Mouse (Mus musculus) forebrain, embryonic 11.5 days (tissue): ENCODE results near the gene Rab6a. TPM values are rescaled to one million over a fixed set of nuclear protein-coding genes. Genes with fewer than 3 reads are reported as not detected.

Source experiments
- ATAC-seq: fragments of 200-750 bp; cut with Nextera tagmentation; replicated peaks from 2 replicates; pipeline ENCODE4 v1.8.0; 2017; ENCODE audit warnings: moderate TSS enrichment; ENCODE audit not compliant: low FRiP score
- DNase-seq: peaks from one replicate; pipeline ENCODE4 v3.0.0-alpha.2; 2017; ENCODE audit warnings: low spot score
- H3K27ac ChIP-seq: fragments of 300-500 bp; sonication (generic); 2 replicates; pipeline ENCODE4 v1.5.1; 2014; ENCODE audit warnings: low read depth, low read length
- H3K27me3 ChIP-seq: fragments of 300-500 bp; sonication (generic); 2 replicates; pipeline ENCODE4 v1.6.1; 2014; ENCODE audit warnings: mild to moderate bottlenecking, low read length, mixed read lengths; ENCODE audit not compliant: control insufficient read depth, insufficient read depth
- H3K36me3 ChIP-seq: fragments of 300-500 bp; sonication (generic); 2 replicates; pipeline ENCODE4 v1.6.1; 2014; ENCODE audit warnings: mild to moderate bottlenecking, low read length, moderate library complexity, mixed read lengths; ENCODE audit not compliant: control insufficient read depth, insufficient read depth
- H3K4me1 ChIP-seq: fragments of 300-500 bp; sonication (generic); replicated peaks from 2 replicates; pipeline ENCODE4 v1.6.1; 2014; ENCODE audit warnings: low read length, mixed read lengths; ENCODE audit not compliant: control insufficient read depth, insufficient read depth
- H3K4me2 ChIP-seq: fragments of 300-500 bp; sonication (generic); 2 replicates; pipeline ENCODE4 v1.6.1; 2014; ENCODE audit warnings: low read depth, mild to moderate bottlenecking, low read length, moderate library complexity, mixed read lengths; ENCODE audit not compliant: severe bottlenecking
- H3K4me3 ChIP-seq: fragments of 300-500 bp; sonication (generic); 2 replicates; pipeline ENCODE4 v1.5.1; 2014; ENCODE audit warnings: low read depth, low read length
- H3K9ac ChIP-seq: fragments of 300-500 bp; sonication (generic); 2 replicates; pipeline ENCODE4 v1.6.1; 2014; ENCODE audit warnings: low read length
- H3K9me3 ChIP-seq: fragments of 300-500 bp; sonication (generic); 2 replicates; pipeline ENCODE4 v1.6.1; 2016; ENCODE audit warnings: low read length, mixed read lengths; ENCODE audit not compliant: control insufficient read depth
- WGBS: fragments of 180-500 bp; shearing (Covaris S2); extraction: QIAGEN DNeasy Blood & Tissue Kit; methylation state at CpG from one replicate; pipeline ENCODE4 v1.1.7; 2014; 5-methylcytosine and 5-hydroxymethylcytosine counted together
- polyA plus RNA-seq: library from polyadenylated mRNA; unstranded; fragments of >200 nt; fragmentation: Nextera tagmentation; extraction: Ambion mirVana; gene quantifications from 2 replicates; pipeline ENCODE4 v1.2.1, GENCODE M21; 2014

Gene Rab6a
- polyA plus RNA-seq, 1 experiment from 2014 or later: 147 TPM

DNA sequence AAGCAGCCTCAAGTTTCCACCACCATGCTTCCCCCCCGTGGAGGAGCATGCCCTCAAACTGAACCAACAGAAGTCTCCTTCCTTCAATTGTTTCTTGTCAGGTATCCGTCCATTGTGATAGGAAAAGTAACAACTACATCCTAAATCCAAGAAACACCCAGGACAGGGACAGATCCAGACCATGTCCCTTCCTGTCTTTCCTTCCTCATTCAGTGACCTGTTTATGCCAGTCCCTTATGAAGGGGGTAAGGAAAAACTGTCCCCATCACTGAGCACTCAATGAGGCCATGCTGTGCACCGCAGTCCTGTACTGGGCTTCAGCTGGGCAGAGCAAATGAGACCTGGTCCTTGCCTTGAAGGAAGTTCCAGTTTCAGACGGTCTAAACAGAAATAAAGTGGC, 41.9 kb downstream of the Rab6a start:
- no peak overlapping the region for H3K4me3 ChIP-seq
- no peak overlapping the region for H3K9ac ChIP-seq
- no peaks in the 10 kb centered on the region for H3K27me3 ChIP-seq
- H3K4me2 ChIP-seq: no peak overlapping the region
- no peaks in the 10 kb centered on the region for H3K36me3 ChIP-seq
- no peak overlapping the region for H3K27ac ChIP-seq
- H3K4me1 ChIP-seq: peaks cover 8% of the 10 kb centered on the region
- DNase-seq (no peak), ATAC-seq (no peak)
- 84% methylated on average over 4 of the region's 4 CpGs for WGBS
- no peaks in the 10 kb centered on the region for H3K9me3 ChIP-seq

DNA sequence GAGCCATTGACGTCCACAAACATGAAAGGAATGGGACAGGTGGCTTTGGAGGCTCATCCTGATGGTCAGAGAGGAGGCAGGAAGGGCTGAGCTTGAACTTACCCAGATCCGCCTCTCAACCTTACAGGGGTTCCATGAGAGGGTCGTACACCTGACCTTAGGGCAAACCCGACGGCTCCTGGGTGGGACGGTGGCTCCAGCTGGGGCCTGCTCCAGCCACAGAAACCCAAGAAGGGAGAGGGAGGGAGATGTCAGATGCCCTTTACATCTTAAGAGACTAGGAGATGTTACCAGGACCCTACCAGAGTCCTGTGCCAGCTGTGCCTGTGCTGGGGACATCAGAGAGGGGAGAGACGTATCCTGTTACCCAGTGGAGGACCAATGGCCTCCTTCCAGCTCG, 42.6 kb downstream of the Rab6a start:
- Histone ChIP-seq H3K4me3 (no peak overlapping the region), H3K9me3 (no peaks in the 10 kb centered on the region), H3K4me1 (peaks cover 10% of the 10 kb centered on the region), H3K9ac (no peak overlapping the region), H3K27me3 (no peaks in the 10 kb centered on the region), H3K36me3 (no peaks in the 10 kb centered on the region), H3K27ac (no peak overlapping the region), H3K4me2 (no peak overlapping the region)
- DNase-seq: no peak
- WGBS: 77% methylated on average over 8 of the region's 8 CpGs
- no peak for ATAC-seq

- WGBS: 90% methylated on average over 6 of the region's 6 CpGs
- Histone ChIP-seq H3K9ac (no peak overlapping the region), H3K27me3 (no peaks in the 10 kb centered on the region), H3K9me3 (no peaks in the 10 kb centered on the region), H3K27ac (no peak overlapping the region), H3K36me3 (no peaks in the 10 kb centered on the region), H3K4me1 (peaks cover 10% of the 10 kb centered on the region), H3K4me2 (no peak overlapping the region), H3K4me3 (no peak overlapping the region)
- DNase-seq (no peak), ATAC-seq (no peak)
Measured at GRCm38 (mm10) chr7:100650421-100650820, 43.2 kb downstream of the Rab6a start.

DNA sequence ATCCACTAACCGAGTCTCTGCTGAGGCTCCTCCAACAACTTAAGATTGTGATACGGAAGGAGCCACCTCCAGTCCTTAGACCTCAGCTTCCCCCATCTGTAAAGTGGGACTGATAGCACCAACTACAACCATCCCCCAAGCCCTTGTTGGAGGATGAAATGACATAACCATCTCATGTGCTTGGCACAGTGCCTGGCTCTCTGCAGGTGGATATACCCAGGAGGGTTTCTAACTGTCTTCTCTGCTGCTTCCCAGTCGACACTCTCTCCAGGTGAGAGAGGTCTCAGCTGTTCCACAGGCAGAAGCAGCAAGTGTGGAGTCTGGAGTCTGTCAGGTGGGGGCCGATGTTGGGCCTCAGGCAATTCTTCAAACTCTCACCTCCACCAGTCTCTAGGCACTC, 43.8 kb downstream of the Rab6a start:
- Histone ChIP-seq H3K27me3 (no peaks in the 10 kb centered on the region), H3K36me3 (no peaks in the 10 kb centered on the region), H3K9ac (no peak overlapping the region), H3K27ac (no peak overlapping the region), H3K4me1 (peaks cover 10% of the 10 kb centered on the region), H3K4me3 (no peak overlapping the region), H3K9me3 (no peaks in the 10 kb centered on the region), H3K4me2 (no peak overlapping the region)
- WGBS: 80% methylated on average over 4 of the region's 4 CpGs
- ATAC-seq (no peak), DNase-seq (no peak)

DNA sequence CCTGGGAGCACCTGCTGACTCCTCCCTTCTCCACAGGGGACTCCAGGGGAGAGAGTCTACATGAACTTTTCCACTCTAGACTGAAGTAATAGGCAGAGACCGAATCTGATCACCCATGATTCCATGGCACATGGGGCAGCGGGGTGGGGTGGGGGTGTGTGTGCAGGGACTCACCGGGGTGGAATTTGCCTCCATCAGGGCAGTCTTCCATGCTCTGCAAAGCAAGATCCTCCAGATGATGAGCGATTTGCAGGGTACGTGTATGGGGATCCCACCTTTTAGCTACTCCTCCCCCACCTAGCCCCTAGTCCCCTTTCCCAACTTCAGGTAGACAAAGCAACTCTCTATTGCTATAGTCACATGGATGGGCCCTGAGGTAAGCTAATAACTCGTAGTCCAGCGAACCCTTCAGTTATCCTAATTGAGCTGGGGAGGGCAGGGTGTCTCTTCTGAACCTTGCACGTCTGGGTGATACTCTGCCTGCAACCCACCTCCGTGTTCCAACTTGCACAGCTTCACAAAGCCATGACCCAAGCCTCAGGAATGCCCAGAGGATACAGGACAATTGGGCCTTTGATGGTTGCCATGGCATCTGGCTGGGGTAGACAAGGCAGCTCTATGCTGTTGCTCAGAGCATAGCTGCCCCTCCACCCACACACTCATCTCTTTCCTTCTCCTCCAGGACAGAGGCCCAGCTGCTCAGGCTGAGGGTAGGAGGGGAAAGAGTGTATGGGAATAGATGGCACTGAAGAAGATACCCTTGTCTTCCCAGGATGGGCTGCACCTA, 46.5 kb downstream of the Rab6a start:
- H3K9me3 ChIP-seq: no peaks in the 10 kb centered on the region
- H3K4me2 ChIP-seq: no peak overlapping the region
- ATAC-seq (peak; percentile 88), DNase-seq (peak; percentile 74)
- WGBS: 60% methylated on average over 9 of the region's 9 CpGs
- no peak overlapping the region for H3K9ac ChIP-seq
- no peaks in the 10 kb centered on the region for H3K27me3 ChIP-seq
- H3K27ac ChIP-seq: peak overlapping the region; percentile 50; the same call in 1 of the 2 replicates
- no peak overlapping the region for H3K4me3 ChIP-seq
- H3K4me1 ChIP-seq: peaks cover 12% of the 10 kb centered on the region
- no peaks in the 10 kb centered on the region for H3K36me3 ChIP-seq

DNA sequence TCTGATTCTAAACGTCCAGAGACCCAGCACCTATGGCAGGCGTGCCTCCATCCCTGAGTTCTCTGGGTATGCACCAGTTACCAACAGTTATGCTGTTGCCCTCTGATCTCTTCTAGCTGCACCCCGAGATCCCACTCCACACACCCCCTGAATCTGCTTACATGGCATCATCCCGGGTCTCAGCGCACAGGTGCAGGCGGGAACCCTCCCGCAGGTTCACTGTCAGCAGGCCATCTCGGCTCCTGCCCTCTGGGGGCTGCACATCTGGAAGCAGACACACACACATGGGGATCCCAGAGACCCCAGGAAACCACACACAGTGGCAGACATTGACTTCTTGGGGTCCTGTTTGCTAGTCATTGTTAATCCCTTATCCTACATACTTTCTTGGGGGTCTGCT, 47.2 kb downstream of the Rab6a start:
- H3K4me2 ChIP-seq: no peak overlapping the region
- ATAC-seq (no peak), DNase-seq (no peak)
- H3K27me3 ChIP-seq: no peaks in the 10 kb centered on the region
- H3K9ac ChIP-seq: no peak overlapping the region
- H3K27ac ChIP-seq: peak overlapping the region; percentile 50; the same call in 1 of the 2 replicates
- no peaks in the 10 kb centered on the region for H3K36me3 ChIP-seq
- WGBS: 88% methylated on average over 8 of the region's 8 CpGs
- no peaks in the 10 kb centered on the region for H3K9me3 ChIP-seq
- H3K4me1 ChIP-seq: peaks cover 12% of the 10 kb centered on the region
- no peak overlapping the region for H3K4me3 ChIP-seq

DNA sequence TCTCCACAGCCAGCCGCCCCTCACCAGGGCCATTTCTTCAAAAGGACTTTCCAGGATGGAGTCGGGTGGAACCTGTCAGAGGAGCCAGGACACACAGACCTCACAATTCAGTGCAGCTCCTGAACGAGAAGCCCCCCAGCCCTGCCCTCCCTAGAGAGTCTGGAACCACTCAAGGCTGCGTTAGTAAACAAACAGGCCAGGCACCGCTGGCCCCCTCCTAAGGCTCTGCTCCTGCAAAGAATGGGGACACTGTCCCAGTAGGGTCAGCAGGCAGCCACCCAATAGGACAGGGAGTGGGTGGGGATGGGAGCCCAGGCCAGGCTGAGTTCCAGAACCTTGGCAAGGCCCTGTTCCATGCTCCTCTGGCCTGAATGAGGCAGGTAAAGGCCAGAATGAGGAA, 49.5 kb downstream of the Rab6a start:
- Histone ChIP-seq H3K27me3 (no peaks in the 10 kb centered on the region), H3K4me1 (peaks cover 12% of the 10 kb centered on the region), H3K4me2 (no peak overlapping the region), H3K9me3 (no peaks in the 10 kb centered on the region), H3K9ac (no peak overlapping the region), H3K27ac (no peak overlapping the region), H3K36me3 (no peaks in the 10 kb centered on the region), H3K4me3 (no peak overlapping the region)
- DNase-seq (no peak), ATAC-seq (no peak)
- WGBS: 72% methylated on average over 5 of the region's 5 CpGs

DNA sequence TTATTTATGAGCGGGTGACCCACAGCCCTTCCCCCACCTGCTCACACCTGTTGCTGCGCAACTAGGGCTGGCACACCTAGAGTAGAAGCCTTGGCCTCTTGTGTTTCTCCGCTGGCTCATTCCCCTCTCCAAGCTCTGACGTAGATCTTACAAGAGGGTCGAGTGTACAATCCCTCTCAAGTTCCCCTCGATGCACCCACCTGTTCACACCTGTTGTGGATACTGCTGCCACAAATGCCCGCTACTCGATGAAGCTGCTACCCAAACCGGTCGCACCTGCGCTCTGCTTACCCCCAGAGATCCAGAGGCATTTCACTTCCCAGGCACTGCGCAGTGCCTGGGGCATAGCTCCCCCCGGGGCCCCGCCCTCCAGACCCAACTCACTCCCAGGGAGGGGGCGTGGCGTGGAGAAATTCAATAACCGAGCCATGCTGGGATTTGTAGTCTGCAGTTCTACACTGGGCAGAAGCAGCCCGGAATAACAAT, 50.9 kb downstream of the Rab6a start:
- Histone ChIP-seq H3K27me3 (no peaks in the 10 kb centered on the region), H3K27ac (no peak overlapping the region), H3K4me1 (peaks cover 12% of the 10 kb centered on the region), H3K36me3 (no peaks in the 10 kb centered on the region), H3K9me3 (no peaks in the 10 kb centered on the region), H3K4me3 (no peak overlapping the region), H3K9ac (peak overlapping the region; percentile 20; the same call in 1 of the 2 replicates), H3K4me2 (no peak overlapping the region)
- 31% methylated on average over 18 of the region's 18 CpGs for WGBS
- peak; percentile 68 for DNase-seq
- ATAC-seq: no peak

- no peaks in the 10 kb centered on the region for H3K36me3 ChIP-seq
- no peaks in the 10 kb centered on the region for H3K9me3 ChIP-seq
- no peak overlapping the region for H3K4me2 ChIP-seq
- no peak overlapping the region for H3K9ac ChIP-seq
- H3K27ac ChIP-seq: no peak overlapping the region
- ATAC-seq (no peak), DNase-seq (no peak)
- 90% methylated on average over 7 of the region's 7 CpGs for WGBS
- no peaks in the 10 kb centered on the region for H3K27me3 ChIP-seq
- peaks cover 2% of the 10 kb centered on the region; the same call in 1 of the 2 replicates for H3K4me1 ChIP-seq
- no peak overlapping the region for H3K4me3 ChIP-seq
Measured at GRCm38 (mm10) chr7:100661264-100661663, 54.1 kb downstream of the Rab6a start.
